Mouse (Mus musculus): Measurements from ENCODE around the gene Medag.
A peak's percentile ranks its signal among the peaks of the same experiment; 100 is the strongest.

Medag gene

DNA sequence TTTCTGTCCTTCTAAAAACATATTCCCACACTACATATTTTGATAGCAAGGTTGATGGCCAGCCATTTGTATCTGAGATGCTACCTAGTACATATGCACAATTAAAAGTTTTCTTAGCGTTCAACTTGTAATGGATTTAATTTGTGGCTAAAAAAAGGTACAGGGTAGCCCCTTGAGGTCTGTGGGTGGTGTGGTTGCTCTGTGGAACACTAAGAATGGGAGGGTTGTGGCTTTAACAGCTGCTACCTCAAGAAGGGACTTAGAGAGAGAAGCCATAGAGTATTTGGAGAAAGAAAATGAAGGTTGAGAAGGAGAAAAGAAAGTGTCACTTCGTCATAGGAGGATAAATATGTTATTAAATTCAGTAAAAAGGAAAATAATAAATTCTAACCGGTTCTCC lies 19.4 kb downstream of the Medag start:
- no peak for DNase-seq

DNA sequence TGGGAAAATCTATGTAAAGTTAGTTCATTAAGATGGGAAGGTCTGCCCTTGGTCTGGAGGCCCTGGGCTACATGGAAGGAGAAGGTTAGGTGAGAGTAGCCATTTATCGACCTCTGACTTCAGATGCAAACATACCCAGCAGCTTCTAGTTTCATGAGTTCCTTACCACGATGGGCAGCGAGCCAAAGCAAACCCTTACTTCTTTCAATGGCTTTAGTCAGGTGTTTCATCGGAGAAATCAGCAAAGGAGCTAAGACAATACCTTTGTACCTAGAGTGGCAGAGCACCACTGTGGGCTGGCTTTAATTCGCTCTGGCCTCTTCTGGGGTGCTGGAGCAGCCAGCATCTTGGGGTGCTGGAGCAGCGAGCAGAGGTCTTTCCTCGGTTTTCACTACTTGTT lies 22.1 kb downstream of the Medag start:
- no peak for DNase-seq

DNA sequence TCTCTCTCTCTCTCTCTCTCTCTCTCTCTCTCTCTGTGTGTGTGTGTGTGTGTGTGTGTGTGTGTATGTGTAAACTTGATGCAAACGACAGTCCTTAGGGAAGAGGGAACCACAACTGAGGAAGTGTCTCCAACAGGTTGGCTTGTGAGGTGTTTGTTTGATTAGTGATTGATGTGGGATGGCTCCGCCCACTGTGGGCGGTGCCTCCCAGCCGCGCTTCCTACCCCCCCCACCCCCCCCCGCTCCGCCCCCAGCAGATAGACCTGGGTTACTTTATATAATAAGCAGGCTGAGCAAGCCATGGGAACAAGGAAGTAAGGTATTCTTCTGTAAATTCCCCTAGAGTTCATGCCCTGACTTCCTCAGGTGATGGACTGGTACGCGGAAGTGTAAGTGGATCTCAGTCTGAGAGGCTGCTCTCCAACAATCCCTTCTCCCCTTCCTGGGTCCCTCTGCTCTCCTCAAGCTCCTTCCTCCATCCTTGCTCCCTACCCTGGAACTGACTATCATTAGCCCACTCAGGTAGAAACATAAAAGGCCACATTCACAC lies 22.7 kb downstream of the Medag start:
- DNase-seq: no peak

DNA sequence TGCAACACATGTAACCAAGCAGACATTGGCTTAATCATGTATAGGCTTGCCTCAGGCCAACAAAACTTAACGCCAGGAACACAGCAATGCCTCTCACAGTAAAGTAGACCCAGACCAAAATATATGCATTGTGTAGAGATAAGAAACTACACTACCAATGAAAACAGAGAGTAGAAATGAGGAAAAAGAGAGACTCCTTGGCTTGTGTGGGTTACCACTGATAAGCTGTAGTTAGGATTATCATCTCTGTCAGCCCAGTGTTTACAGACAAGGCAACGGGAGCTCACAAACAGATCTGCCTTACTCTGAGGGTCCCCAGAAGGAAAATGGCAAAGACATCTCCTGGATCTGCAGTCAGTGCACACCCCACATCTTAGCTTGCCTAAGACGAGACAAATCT lies 25.0 kb downstream of the Medag start:
- DNase-seq: no peak

- DNase-seq: no peak
Observed at GRCm38 (mm10) chr5:149437150-149437549, 25.6 kb downstream of the Medag start.

DNA sequence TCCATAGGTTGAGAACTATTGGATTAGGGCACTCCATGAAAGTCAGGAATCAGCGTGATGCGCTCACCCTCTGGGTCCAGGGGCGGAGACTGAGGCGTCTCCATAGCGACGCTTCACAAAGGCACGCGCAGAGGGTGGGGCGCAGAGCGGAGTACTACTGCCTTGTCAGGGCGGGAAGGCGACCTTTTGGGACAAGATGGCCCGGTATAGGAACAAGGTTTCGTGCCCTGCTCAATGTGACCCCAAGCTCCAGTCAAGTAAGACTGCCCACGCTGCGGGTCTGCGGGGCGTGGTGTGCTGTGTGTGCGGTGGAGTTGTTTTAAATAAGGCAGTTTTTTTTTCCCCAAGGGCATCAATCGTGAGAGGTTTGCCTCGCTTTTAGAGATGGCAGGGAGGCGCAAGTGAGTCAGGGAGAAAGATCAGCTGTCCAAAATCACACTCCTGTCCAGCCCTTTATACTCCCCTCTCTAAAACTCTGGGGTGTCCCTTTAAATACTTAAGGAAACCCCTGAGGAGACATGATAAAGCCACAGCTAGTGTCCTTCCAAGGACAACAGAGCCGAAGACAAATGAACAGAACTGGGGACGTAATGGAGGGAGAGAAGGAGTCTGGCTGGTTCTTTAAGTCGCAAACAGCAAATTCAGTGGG lies 28.1 kb downstream of the Medag start, which contains the start of gene Tex26:
TSS of gene Tex26 (plus strand) at position 130 of the 649 bp plus-strand sequence.
- DNase-seq: peak; percentile 62

GRCm38 (mm10) chr5:149440180-149440573 lies 28.6 kb downstream of the Medag start:
- DNase-seq: peak; percentile 88

DNA sequence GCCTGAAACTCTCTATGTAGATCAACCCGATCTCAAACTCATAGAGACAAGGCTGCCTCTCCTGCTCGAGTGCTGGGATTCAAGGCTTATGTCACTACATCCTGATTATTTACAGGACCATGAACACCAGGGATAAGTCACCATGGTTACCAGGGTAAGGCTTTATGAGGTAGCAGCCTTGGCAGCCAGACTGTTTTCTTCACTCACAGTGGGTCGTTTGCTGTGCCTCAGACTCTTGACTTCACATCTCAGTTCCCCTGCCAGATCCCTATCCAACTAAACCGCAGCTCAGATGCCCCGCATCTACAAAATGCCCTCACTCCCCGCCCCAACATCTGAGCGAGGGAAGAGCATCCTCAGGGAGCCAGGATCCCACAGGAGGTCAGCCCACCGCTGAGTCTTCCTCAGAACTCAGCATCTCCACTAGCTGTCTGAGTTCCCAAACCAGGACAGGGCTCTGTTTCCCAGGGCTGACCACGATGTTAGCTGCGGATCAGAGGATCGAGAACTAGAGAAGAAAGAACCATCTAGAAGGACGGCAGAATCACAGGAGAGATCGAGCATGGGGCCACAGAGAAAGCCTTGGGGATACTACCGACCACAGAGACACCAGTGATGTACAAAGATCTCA lies 30.2 kb downstream of the Medag start:
- DNase-seq: no peak

DNA sequence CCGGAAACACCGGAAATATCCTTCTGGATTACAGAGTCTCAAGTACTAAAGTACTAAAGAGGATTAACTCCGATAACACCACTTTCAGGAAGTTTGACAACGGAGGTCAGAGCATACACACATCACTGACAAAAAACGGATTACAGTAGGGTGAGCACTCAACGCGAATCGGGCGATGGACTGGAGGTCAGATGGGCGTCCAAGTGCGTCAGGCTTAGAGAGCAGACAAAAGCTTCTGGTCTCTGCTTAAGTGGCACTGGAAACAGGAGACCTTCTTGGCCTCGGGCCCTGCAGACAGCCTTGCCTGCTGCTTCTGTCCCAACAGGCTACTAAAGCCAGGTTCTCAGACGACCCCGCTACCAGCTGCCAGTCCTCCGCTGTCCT lies 30.7 kb downstream of the Medag start:
- no peak for DNase-seq

- DNase-seq: no peak
Observed at GRCm38 (mm10) chr5:149444451-149444850, 32.9 kb downstream of the Medag start.

- DNase-seq: no peak
Observed at GRCm38 (mm10) chr5:149446495-149446894, 34.9 kb downstream of the Medag start.

DNA sequence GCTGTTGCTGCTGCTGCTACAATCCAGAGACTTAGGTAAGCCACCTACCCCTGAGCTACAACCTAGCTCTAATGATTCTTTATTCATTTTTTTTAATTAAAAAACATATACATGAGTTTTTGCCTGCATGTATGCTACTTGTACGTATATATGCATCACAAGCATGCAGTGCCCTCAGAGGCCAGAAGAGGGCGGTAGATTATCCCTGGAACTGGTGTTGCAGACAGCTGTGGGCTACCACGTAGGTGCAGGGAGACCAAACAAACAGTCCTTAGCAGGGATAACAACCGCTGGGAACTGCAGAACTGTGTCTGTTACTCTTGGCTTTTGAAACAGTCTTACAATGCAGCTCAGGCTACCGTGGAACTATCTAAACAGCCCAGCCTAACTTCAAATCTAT lies 36.2 kb downstream of the Medag start:
- no peak for DNase-seq

GRCm38 (mm10) chr5:149449406-149449805 lies 37.9 kb downstream of the Medag start:
- DNase-seq: no peak

- peak; percentile 57 for DNase-seq
Observed at GRCm38 (mm10) chr5:149451209-149451681, 39.7 kb downstream of the Medag start.

DNA sequence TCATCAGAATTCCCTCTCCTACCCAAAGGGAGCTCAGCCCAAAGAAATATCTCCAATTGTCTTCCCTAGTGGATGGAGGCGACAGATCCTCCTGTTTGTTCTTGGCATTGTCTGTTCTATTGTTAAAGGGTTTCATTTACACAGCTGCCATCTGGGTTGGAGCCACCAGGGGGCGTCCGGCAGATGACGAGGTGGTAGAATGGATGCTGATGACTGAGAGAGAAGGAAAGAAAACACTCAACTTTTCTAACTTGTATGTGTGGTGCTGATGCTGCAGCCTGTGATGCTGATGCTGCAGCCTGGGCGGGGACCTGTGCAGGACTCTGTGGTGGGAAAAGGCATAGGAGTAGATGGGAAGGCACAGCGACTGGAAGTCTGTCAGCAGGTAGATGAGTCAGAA lies 42.7 kb downstream of the Medag start:
- peak; percentile 68 for DNase-seq

- no peak for DNase-seq
Observed at GRCm38 (mm10) chr5:149456544-149456943, 45.0 kb downstream of the Medag start.

GRCm38 (mm10) chr5:149462071-149462470 lies 50.5 kb downstream of the Medag start:
- DNase-seq: no peak

DNA sequence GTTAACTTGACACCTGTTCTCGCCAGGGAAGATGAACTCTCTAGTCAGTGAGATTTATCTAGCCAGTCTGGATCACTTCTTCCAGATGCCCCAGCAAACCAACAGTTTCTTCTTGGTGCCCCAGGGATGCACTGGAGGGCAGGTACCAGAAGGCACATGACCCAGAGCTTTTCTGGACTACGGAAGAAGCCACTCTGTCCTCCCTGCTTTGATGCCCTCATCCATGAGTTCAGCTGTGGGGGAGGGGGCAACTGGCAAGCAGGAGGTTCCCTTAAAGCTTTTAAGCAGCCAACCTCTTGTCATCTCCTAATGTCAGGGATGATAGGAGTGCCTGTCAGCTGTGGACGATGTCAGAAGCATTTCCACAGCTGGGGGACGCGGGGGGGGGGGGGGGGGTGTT lies 53.8 kb downstream of the Medag start:
- DNase-seq: no peak

- no peak for DNase-seq
Observed at GRCm38 (mm10) chr5:149474142-149474541, 62.6 kb downstream of the Medag start.

DNA sequence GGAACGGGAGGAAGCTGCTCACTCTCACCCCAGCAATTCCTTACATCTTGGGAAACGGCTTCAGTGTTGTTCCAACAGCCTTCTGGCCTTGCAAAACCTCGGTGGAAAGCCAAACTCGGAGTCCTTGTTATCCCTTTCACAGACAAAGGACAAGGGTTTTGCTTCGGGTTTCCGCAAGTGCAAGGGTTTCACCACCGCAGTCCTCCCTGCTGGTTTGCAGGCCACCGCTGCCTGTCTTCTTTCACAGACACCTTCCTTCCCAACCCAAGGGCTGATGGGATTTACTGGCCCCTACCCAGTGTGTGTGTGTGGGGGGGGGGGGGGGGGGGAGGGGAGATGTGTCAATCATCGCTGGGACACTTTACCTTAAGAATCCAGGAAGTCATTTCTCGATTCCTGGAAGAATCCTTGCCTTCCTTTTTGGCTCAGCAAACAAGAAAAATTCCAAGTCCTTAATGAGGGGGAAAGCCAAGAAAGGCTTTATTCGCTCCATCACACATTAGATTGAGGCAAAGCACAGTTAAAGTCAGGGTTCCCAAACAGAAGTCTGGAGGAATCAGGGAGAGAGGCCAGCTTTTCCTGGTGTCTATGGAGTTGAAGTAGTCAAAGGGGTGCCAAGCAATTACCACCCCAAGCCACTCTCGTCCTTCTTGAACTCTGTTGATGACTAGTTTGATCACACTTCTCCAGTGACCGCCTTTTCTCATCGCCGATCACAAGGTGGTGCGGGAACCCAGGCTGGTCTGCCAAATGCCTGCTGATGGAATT lies 63.3 kb downstream of the Medag start:
- DNase-seq: no peak
